Mouse (Mus musculus) embryonic facial prominence, embryonic 12.5 days (tissue): ENCODE results near the gene Aak1. TPM values are rescaled to one million over a fixed set of nuclear protein-coding genes. Genes with fewer than 3 reads are reported as not detected.
"Not testable (repeated sequence)": the region's sequence is repeated elsewhere in the genome, so short reads cannot be mapped to it uniquely, and the experiment has no call there.

ENCODE experiments used
- ATAC-seq: fragments of 200-750 bp; cut with Nextera tagmentation; 2 replicates; pipeline ENCODE4 v1.8.0; 2017; ENCODE audit not compliant: insufficient number of reproducible peaks, insufficient read depth, low FRiP score, low TSS enrichment
- H3K27ac ChIP-seq: fragments of 300-500 bp; sonication (generic); 2 replicates; pipeline ENCODE4 v1.5.1; 2016; ENCODE audit warnings: mild to moderate bottlenecking
- H3K27me3 ChIP-seq: fragments of 300-500 bp; sonication (generic); 2 replicates; pipeline ENCODE4 v1.6.1; 2016; ENCODE audit warnings: mild to moderate bottlenecking, moderate library complexity
- H3K36me3 ChIP-seq: fragments of 300-500 bp; sonication (generic); 2 replicates; pipeline ENCODE4 v1.6.1; 2016; ENCODE audit warnings: mild to moderate bottlenecking
- H3K4me1 ChIP-seq: fragments of 300-500 bp; sonication (generic); 2 replicates; pipeline ENCODE4 v1.6.1; 2016
- H3K4me2 ChIP-seq: fragments of 300-500 bp; sonication (generic); replicated peaks from 2 replicates; pipeline ENCODE4 v1.6.1; 2016; ENCODE audit warnings: mild to moderate bottlenecking, moderate library complexity
- H3K4me3 ChIP-seq: fragments of 300-500 bp; sonication (generic); 2 replicates; pipeline ENCODE4 v1.5.1; 2016; ENCODE audit warnings: mild to moderate bottlenecking
- H3K9ac ChIP-seq: fragments of 300-500 bp; sonication (generic); 2 replicates; pipeline ENCODE4 v1.6.1; 2016; ENCODE audit warnings: mild to moderate bottlenecking, moderate library complexity
- H3K9me3 ChIP-seq: fragments of 300-500 bp; sonication (generic); 2 replicates; pipeline ENCODE4 v1.6.1; 2016; ENCODE audit warnings: mild to moderate bottlenecking, moderate library complexity
- WGBS: fragments of 180-500 bp; shearing (Covaris S2); methylation state at CpG from one replicate; pipeline ENCODE4 v1.1.7; 2016; 5-methylcytosine and 5-hydroxymethylcytosine counted together
- polyA plus RNA-seq: library from polyadenylated mRNA; unstranded; fragments of >200 nt; fragmentation: Nextera tagmentation; extraction: Ambion mirVana; gene quantifications from 2 replicates; pipeline ENCODE4 v1.2.1, GENCODE M21; 2016

Gene Aak1
- polyA plus RNA-seq, 1 experiment from 2014 or later: 19.7 TPM

DNA sequence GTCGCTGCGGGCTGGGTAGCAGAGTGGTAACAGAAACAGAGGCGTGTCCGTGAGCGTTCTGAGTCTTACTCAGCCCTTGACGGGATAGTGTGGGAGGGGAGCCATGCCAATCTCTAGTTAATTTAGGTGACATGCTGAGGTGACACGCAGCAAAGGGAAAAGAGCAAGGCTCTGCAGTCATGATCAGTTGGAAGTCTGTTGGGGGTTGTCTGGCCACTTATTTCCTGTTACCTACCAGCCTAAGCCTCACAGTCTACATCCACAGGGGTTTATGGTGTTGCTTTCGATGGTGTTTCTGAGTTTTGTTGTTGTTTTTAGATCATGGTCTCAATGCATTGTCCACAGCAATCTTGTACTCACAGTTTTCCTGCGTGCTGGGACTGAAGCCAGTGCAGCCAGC, 21.0 kb downstream of the Aak1 start:
- no peaks in the 10 kb centered on the region for H3K27me3 ChIP-seq
- H3K4me2 ChIP-seq: no peak overlapping the region
- no peaks in the 10 kb centered on the region for H3K9me3 ChIP-seq
- no peaks in the 10 kb centered on the region for H3K4me1 ChIP-seq
- H3K27ac ChIP-seq: no peak overlapping the region
- ATAC-seq: no peak
- 84% methylated on average over 9 of the region's 9 CpGs for WGBS
- H3K36me3 ChIP-seq: peaks cover 12% of the 10 kb centered on the region; the same call in 1 of the 2 replicates
- no peak overlapping the region for H3K9ac ChIP-seq
- H3K4me3 ChIP-seq: no peak overlapping the region

DNA sequence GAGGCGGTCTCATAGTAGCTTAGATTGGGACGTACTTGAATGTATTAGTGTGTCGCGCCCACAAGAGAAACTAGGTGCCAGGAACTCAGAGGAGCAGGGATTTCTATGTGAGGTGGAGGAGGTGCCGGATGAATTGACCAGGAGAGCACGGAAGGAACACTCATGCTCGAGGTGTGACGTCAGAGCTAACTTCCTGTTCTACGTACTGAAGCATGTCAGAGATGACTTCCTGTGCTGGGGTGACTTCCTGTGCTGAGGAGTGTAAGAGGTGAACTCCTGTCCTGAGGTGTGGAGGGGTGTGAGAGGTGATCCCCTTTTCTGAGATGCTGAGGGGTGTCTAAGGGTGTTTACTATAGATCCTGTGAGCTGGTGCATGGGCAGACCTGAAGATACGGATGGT, 22.5 kb downstream of the Aak1 start:
- H3K4me2 ChIP-seq: no peak overlapping the region
- no peaks in the 10 kb centered on the region for H3K27me3 ChIP-seq
- no peak overlapping the region for H3K4me3 ChIP-seq
- H3K4me1 ChIP-seq: no peaks in the 10 kb centered on the region
- ATAC-seq: no peak
- no peak overlapping the region for H3K27ac ChIP-seq
- H3K36me3 ChIP-seq: peaks cover 8% of the 10 kb centered on the region; the same call in 1 of the 2 replicates
- H3K9me3 ChIP-seq: no peaks in the 10 kb centered on the region
- WGBS: 89% methylated on average over 10 of the region's 10 CpGs
- H3K9ac ChIP-seq: no peak overlapping the region

- ATAC-seq: no peak
- H3K36me3 ChIP-seq: peaks cover 4% of the 10 kb centered on the region; the same call in 1 of the 2 replicates
- no peaks in the 10 kb centered on the region for H3K9me3 ChIP-seq
- no peaks in the 10 kb centered on the region for H3K27me3 ChIP-seq
- WGBS: 76% methylated on average over 6 of the region's 6 CpGs
- H3K4me2 ChIP-seq: no peak overlapping the region
- H3K4me1 ChIP-seq: no peaks in the 10 kb centered on the region
- H3K27ac ChIP-seq: no peak overlapping the region
- no peak overlapping the region for H3K9ac ChIP-seq
- H3K4me3 ChIP-seq: no peak overlapping the region
Observed at GRCm38 (mm10) chr6:86874711-86875375, 25.5 kb downstream of the Aak1 start.

GRCm38 (mm10) chr6:86876451-86876850, 27.1 kb downstream of the Aak1 start:
- ATAC-seq: no peak
- WGBS: 30% methylated on average over 1 of the region's 1 CpGs
- Histone ChIP-seq H3K27ac (no peak overlapping the region), H3K9me3 (no peaks in the 10 kb centered on the region), H3K27me3 (no peaks in the 10 kb centered on the region), H3K4me3 (no peak overlapping the region), H3K4me2 (no peak overlapping the region), H3K36me3 (no peaks in the 10 kb centered on the region), H3K4me1 (no peaks in the 10 kb centered on the region), H3K9ac (no peak overlapping the region)

- not testable (repeated sequence) for H3K4me3 ChIP-seq, H3K9ac ChIP-seq, H3K27ac ChIP-seq, H3K9me3 ChIP-seq, ATAC-seq, H3K4me1 ChIP-seq, H3K36me3 ChIP-seq, H3K4me2 ChIP-seq, H3K27me3 ChIP-seq
- 80% methylated on average over 3 of the region's 3 CpGs for whole genome bisulfite sequencing
Observed at GRCm38 (mm10) chr6:86878656-86879055, 29.3 kb downstream of the Aak1 start.

- no peaks in the 10 kb centered on the region for H3K9me3 ChIP-seq
- no peak overlapping the region for H3K27ac ChIP-seq
- H3K36me3 ChIP-seq: no peaks in the 10 kb centered on the region
- H3K9ac ChIP-seq: no peak overlapping the region
- no peak overlapping the region for H3K4me3 ChIP-seq
- ATAC-seq: no peak
- WGBS: 96% methylated on average over 4 of the region's 4 CpGs
- no peaks in the 10 kb centered on the region for H3K4me1 ChIP-seq
- H3K27me3 ChIP-seq: no peaks in the 10 kb centered on the region
- no peak overlapping the region for H3K4me2 ChIP-seq
Observed at GRCm38 (mm10) chr6:86879314-86879713, 30.0 kb downstream of the Aak1 start.

GRCm38 (mm10) chr6:86884230-86884629, 34.9 kb downstream of the Aak1 start:
- no peak overlapping the region for H3K27ac ChIP-seq
- H3K4me2 ChIP-seq: no peak overlapping the region
- peaks cover 5% of the 10 kb centered on the region; the same call in 1 of the 2 replicates for H3K36me3 ChIP-seq
- H3K4me3 ChIP-seq: no peak overlapping the region
- WGBS: 89% methylated on average over 2 of the region's 2 CpGs
- no peaks in the 10 kb centered on the region for H3K27me3 ChIP-seq
- no peaks in the 10 kb centered on the region for H3K9me3 ChIP-seq
- H3K9ac ChIP-seq: no peak overlapping the region
- peak; percentile 52; the same call in 1 of the 2 replicates for ATAC-seq
- peaks cover 10% of the 10 kb centered on the region; the same call in 1 of the 2 replicates for H3K4me1 ChIP-seq

DNA sequence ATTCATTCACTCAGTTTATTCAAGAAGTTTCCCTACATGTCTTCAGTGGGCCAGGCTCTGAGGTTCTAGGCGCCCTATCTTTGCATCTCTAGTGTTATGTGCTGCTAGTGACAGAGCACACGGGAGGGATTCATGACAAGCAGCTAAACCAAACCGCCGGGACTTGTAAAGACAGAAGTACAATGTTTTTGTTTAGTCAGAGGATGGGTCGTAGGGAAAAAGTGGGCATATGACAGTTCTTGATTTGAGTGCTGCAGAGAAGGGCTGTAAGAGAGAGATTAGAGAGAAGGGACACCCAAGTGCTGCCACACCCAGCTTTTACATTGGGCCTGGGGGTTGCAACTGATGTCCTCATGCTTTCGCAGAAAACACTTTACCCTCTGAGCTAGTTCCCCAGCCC, 35.4 kb downstream of the Aak1 start:
- H3K9ac ChIP-seq: no peak overlapping the region
- H3K36me3 ChIP-seq: peaks cover 5% of the 10 kb centered on the region; the same call in 1 of the 2 replicates

DNA sequence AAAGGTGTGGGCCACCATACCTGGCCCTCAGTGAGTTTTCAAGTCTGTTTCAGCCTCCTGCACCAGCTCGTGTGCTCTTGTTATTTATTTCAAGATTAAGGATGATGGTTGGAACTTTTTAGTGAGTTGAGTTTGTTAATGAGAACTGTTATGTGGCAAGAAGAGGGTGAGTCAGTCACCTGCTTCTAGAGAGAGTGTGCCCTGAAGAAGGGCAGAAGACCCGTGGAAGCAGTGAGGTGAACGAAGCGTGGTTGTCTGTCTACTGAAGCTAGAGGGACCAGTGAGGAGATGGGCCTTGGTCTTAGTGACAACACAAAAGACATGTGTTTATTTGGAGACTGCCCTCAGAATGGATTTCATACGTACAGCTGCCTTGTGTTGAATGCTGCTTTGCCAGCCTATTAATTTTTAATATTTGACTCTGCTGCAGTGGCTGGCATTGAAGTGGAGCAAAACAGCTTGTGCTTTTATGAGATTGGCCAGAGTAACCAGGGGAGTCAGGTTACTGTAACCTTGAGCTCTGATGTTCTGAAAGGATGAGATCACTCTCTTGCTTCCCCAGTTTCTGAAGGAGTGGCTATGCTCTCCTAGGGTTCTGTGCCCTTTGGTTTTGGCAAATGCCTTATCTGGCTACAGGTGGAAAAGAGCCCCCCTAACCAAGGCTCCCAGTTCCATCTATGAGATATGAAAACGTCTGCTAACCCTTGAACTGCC, 36.7 kb downstream of the Aak1 start:
- 74% methylated on average over 6 of the region's 6 CpGs for WGBS
- no peaks in the 10 kb centered on the region for H3K9me3 ChIP-seq

More for the DNA sequence above, 35.4 kb downstream of the Aak1 start:
- H3K4me2 ChIP-seq: no peak overlapping the region
- no peak overlapping the region for H3K27ac ChIP-seq
- peaks cover 10% of the 10 kb centered on the region; the same call in 1 of the 2 replicates for H3K4me1 ChIP-seq
- H3K9me3 ChIP-seq: no peaks in the 10 kb centered on the region
- ATAC-seq: no peak
- 82% methylated on average over 6 of the region's 6 CpGs for WGBS
- H3K27me3 ChIP-seq: no peaks in the 10 kb centered on the region
- H3K4me3 ChIP-seq: no peak overlapping the region

DNA sequence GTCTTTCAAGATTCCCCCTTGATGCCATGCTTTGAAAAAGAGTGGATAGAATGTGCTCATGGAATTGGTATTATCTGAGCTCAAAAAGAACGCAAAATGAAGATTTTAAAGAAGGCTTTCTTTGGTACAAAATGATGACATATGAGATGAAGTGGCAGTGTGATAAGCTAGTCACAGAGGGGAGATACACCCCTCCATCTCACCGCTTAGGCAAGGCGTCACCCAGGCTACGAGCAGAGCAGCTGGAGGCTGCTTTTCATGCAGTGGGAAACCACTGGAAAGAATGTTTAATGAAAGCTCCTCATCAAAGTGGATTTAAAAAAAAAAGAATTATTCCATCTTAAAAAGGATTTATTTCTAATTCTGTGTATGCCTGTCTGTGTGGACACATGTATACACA, 37.5 kb downstream of the Aak1 start:
- H3K27me3 ChIP-seq: no peaks in the 10 kb centered on the region
- 85% methylated on average over 4 of the region's 4 CpGs for WGBS

More for the DNA sequence above, 36.7 kb downstream of the Aak1 start:
- H3K9ac ChIP-seq: no peak overlapping the region
- peaks cover 8% of the 10 kb centered on the region for H3K36me3 ChIP-seq
- no peaks in the 10 kb centered on the region for H3K27me3 ChIP-seq
- H3K4me3 ChIP-seq: no peak overlapping the region
- peaks cover 10% of the 10 kb centered on the region; the same call in 1 of the 2 replicates for H3K4me1 ChIP-seq
- no peak overlapping the region for H3K27ac ChIP-seq
- H3K4me2 ChIP-seq: no peak overlapping the region
- ATAC-seq: no peak

GRCm38 (mm10) chr6:86897520-86897919, 48.2 kb downstream of the Aak1 start:
- Histone ChIP-seq H3K4me1 (no peaks in the 10 kb centered on the region; the same call in 1 of the 2 replicates), H3K9ac (no peak overlapping the region), H3K27me3 (no peaks in the 10 kb centered on the region), H3K4me2 (no peak overlapping the region), H3K27ac (no peak overlapping the region), H3K9me3 (no peaks in the 10 kb centered on the region), H3K36me3 (no peaks in the 10 kb centered on the region), H3K4me3 (no peak overlapping the region)
- 91% methylated on average over 6 of the region's 6 CpGs for WGBS
- ATAC-seq: no peak

More for the DNA sequence above, 37.5 kb downstream of the Aak1 start:
- Histone ChIP-seq H3K4me1 (peaks cover 10% of the 10 kb centered on the region; the same call in 1 of the 2 replicates), H3K9me3 (no peaks in the 10 kb centered on the region), H3K27ac (no peak overlapping the region), H3K9ac (no peak overlapping the region), H3K4me3 (no peak overlapping the region), H3K4me2 (no peak overlapping the region), H3K36me3 (peaks cover 8% of the 10 kb centered on the region)
- ATAC-seq: no peak

DNA sequence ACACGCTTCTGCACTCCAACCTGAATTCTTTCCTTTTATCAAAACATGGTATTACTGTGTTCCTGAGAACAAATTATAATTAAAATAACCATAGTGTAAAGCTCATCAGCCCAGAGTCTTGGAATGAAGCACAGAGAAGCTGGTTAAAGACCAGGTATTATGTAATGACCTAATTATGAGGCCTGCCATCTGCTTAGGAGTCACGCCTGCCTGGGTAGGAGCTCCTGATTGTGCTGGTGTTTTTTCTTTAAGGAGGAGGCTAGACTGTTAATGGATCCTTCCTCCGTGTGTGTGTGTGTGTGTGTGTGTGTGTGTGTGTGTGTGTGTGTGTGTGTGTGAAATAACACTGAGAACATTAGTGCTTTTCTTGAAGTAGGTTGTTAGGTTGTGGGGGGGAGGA, 49.7 kb downstream of the Aak1 start:
- H3K4me3 ChIP-seq: no peak overlapping the region
- no peaks in the 10 kb centered on the region; the same call in 1 of the 2 replicates for H3K4me1 ChIP-seq
- no peaks in the 10 kb centered on the region for H3K36me3 ChIP-seq
- no peak overlapping the region for H3K4me2 ChIP-seq
- 51% methylated on average over 3 of the region's 3 CpGs for WGBS
- H3K27ac ChIP-seq: no peak overlapping the region
- no peaks in the 10 kb centered on the region for H3K27me3 ChIP-seq
- H3K9me3 ChIP-seq: no peaks in the 10 kb centered on the region
- H3K9ac ChIP-seq: no peak overlapping the region
- no peak for ATAC-seq
